Mouse (Mus musculus) hindbrain, embryonic 10.5 days (tissue): ENCODE results near the gene Nup35. TPM values are rescaled to one million over a fixed set of nuclear protein-coding genes. Genes with fewer than 3 reads are reported as not detected.
A peak's percentile ranks its signal among the peaks of the same experiment; 100 is the strongest.

Experiments
- DNase-seq: peaks from one replicate; pipeline ENCODE4 v3.0.0-alpha.2; 2017; ENCODE audit warnings: low spot score
- H3K27ac ChIP-seq: fragments of 300-500 bp; sonication (generic); 2 replicates; pipeline ENCODE4 v1.5.1; 2016; ENCODE audit warnings: mild to moderate bottlenecking, moderate library complexity
- H3K27me3 ChIP-seq: fragments of 300-500 bp; sonication (generic); 2 replicates; pipeline ENCODE4 v1.6.1; 2016; ENCODE audit warnings: mild to moderate bottlenecking; ENCODE audit not compliant: poor library complexity, insufficient read depth, severe bottlenecking
- H3K36me3 ChIP-seq: fragments of 300-500 bp; sonication (generic); 2 replicates; pipeline ENCODE4 v1.6.1; 2016; ENCODE audit warnings: mild to moderate bottlenecking, moderate library complexity
- H3K4me1 ChIP-seq: fragments of 300-500 bp; sonication (generic); replicated peaks from 2 replicates; pipeline ENCODE4 v1.6.1; 2016; ENCODE audit warnings: mild to moderate bottlenecking
- H3K4me3 ChIP-seq: fragments of 300-500 bp; sonication (generic); 2 replicates; pipeline ENCODE4 v1.5.1; 2016; ENCODE audit warnings: mild to moderate bottlenecking, moderate library complexity
- H3K9me3 ChIP-seq: fragments of 300-500 bp; sonication (generic); 2 replicates; pipeline ENCODE4 v1.6.1; 2016; ENCODE audit warnings: mild to moderate bottlenecking, moderate library complexity
- WGBS: fragments of 180-500 bp; shearing (Covaris S2); methylation state at CpG from one replicate; pipeline ENCODE4 v1.1.7; 2016; 5-methylcytosine and 5-hydroxymethylcytosine counted together
- polyA plus RNA-seq: library from polyadenylated mRNA; unstranded; fragments of >200 nt; fragmentation: Nextera tagmentation; extraction: Ambion mirVana; gene quantifications from 2 replicates; pipeline ENCODE4 v1.2.1, GENCODE M21; 2016

The Nup35 gene
- 70.7 and 71.2 TPM in 2 replicates for polyA plus RNA-seq

DNA sequence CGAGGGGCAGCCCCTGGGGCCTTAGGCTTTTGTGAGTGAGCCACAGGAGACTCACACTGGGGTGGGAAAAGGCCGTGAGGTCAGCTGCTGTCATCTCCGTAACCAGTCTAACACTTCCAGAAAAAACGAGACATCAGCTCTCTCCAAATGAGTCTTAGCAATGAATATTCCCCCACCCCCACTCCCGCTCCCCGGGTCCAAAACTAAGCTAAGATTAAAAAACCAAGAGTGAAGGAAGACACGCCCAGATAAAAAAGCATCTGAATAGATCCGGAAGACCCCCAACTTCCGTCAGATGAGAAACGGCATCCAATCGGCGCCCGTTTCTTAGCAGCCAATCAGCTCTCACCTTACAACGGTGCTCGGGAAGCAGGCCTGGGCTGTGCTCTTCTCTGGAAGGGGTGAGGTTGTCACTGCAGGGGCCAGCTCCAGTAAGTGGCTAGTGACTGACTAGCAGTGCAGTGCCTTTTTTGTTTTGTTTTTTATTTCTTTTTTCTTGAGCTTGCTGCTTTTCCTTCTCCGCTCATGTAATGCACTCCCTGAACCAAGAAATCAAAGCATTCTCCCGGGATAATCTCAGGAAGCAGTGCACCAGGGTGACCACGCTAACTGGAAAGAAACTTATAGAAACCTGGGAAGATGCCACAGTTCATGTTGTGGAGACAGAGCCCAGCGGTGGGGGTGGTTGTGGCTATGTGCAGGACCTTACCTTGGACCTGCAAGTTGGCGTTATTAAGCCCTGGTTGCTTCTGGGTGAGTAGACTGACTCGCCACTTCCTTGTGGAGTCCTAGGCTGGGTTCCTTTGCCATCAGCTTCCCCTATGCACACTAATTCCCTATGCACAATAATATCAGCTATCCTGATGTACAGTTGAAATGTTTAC is at the start of gene Nup35, which contains the start of gene Dusp19:
Nup35 (plus strand) TSS at position 383 of the 884 bp plus-strand sequence.
Dusp19 (plus strand) TSS at position 192 of the 884 bp plus-strand sequence.
- 3% methylated on average over 21 of the region's 21 CpGs for WGBS
- Histone ChIP-seq H3K27me3 (no peaks in the 10 kb centered on the region), H3K4me1 (peaks cover 16% of the 10 kb centered on the region), H3K9me3 (no peaks in the 10 kb centered on the region), H3K4me3 (peak within 1 kb of the TSS; percentile 58), H3K36me3 (no peaks in the 10 kb centered on the region), H3K27ac (peak within 1 kb of the TSS; percentile 92)
- DNase-seq: peak; percentile 92

GRCm38 (mm10) chr2:80567411-80567810 is 49.6 kb upstream of the Nup35 start:
- WGBS: 94% methylated on average over 4 of the region's 4 CpGs
- Histone ChIP-seq H3K27ac (no peak overlapping the region), H3K27me3 (no peaks in the 10 kb centered on the region), H3K9me3 (no peaks in the 10 kb centered on the region), H3K4me1 (no peaks in the 10 kb centered on the region), H3K4me3 (no peak overlapping the region), H3K36me3 (0 out of 2 replicates have a peak, but pooled peaks cover 11% of the 10 kb centered on the region)
- no peak for DNase-seq

- 83% methylated on average over 4 of the region's 4 CpGs for WGBS
- no peaks in the 10 kb centered on the region for H3K27me3 ChIP-seq
- no peak overlapping the region for H3K27ac ChIP-seq
- H3K4me1 ChIP-seq: 0 out of 2 replicates have a peak, but pooled peaks cover 4% of the 10 kb centered on the region
- no peak for DNase-seq
- 0 out of 2 replicates have a peak, but pooled peaks cover 11% of the 10 kb centered on the region for H3K36me3 ChIP-seq
- no peak overlapping the region for H3K4me3 ChIP-seq
- no peaks in the 10 kb centered on the region for H3K9me3 ChIP-seq
These were observed 46.4 kb upstream of the Nup35 start for GRCm38 (mm10) chr2:80570656-80571055.

DNA sequence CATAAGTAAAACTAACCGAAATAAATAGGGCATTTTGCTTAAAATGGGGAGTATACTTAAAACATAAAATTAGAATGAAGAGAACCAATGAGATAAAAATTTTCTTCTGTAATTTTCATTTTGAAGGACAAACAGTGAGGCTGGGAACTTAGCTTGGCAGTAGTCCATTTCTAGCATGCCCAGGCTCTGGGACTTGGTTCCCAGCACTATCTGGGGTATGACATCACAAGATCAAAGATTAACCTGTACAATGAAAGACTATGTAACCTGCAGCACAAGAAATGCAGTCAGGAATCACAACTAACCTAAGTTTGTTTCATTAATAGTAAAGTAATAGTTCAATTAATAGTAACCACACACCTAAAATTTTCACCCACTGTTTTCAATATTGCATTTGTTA is 39.8 kb upstream of the Nup35 start:
- Histone ChIP-seq H3K27ac (no peak overlapping the region), H3K4me1 (peaks cover 23% of the 10 kb centered on the region), H3K4me3 (no peak overlapping the region), H3K9me3 (no peaks in the 10 kb centered on the region), H3K36me3 (no peaks in the 10 kb centered on the region), H3K27me3 (no peaks in the 10 kb centered on the region)
- WGBS: 92% methylated on average over 1 of the region's 1 CpGs
- no peak for DNase-seq

DNA sequence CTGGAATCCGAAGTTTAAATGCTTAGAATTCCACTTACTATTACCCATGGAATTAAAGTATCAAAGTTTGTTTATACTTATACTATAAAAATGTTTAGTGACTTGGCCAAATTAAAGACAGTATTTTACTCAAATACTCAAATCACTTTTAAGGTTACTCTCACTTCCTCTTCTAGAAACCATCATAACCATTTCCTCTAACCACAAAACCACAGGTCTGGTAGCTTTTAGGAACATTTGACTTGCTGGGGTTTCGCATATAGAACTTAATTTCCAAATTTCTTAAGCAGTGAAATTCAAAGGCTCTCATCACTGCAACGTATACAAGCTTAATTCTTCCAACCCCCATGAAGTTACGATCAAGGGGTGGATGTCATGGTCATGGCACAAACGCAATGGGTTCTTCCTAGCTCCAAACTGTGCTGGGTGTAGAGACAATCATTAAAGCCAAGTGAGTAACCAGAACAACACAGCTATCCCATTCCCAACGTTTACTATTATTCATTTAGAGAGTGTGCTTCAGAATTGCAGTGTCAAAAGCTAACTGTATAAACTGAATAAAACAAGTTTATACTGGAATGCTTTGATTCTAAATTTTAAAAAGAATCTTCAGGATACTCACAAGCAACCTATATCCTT is 37.7 kb upstream of the Nup35 start:
- no peaks in the 10 kb centered on the region for H3K9me3 ChIP-seq
- H3K27me3 ChIP-seq: no peaks in the 10 kb centered on the region
- peaks cover 19% of the 10 kb centered on the region for H3K4me1 ChIP-seq
- peak overlapping the region; percentile 95 for H3K4me3 ChIP-seq
- no peak for DNase-seq
- H3K27ac ChIP-seq: no peak overlapping the region
- H3K36me3 ChIP-seq: no peaks in the 10 kb centered on the region
- WGBS: 58% methylated on average over 6 of the region's 6 CpGs

DNA sequence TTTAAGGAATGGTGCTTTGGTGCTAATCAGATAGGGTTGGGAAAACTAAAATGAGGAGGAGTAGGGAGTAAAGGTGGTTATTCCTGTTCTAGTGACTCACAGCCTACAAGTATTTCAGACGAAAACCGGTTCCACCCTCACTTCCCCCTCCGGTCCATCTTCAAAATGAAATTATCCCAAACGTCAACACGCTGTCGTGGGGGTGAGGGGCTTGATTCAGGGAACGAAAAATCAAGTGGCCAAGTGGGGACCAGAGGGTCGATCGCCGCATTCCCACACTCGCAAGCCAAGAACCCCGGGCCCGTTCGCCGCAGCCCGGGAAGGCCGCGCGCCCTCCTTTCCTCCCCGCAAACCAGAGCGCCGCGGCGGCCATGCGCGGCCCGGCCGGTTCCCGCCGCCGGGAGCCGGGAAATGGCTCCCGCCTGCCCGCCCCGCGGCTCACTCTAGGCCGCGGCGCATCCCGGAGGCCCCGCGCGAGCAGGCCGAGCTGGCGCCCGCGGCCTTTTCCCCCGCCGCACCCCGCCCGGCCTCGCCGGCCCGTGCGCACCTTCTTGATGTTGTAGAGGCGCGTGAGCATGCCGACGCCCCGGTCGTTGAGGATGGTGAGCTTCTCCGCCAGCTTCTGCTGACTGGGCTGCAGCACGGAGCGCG is 36.6 kb upstream of the Nup35 start:
- Histone ChIP-seq H3K4me3 (peak overlapping the region; percentile 95), H3K4me1 (peaks cover 19% of the 10 kb centered on the region), H3K27me3 (no peaks in the 10 kb centered on the region), H3K9me3 (no peaks in the 10 kb centered on the region), H3K27ac (peak overlapping the region; percentile 99), H3K36me3 (no peaks in the 10 kb centered on the region)
- under 1% methylated on average over 65 of the region's 65 CpGs for WGBS
- peak; percentile 57 for DNase-seq

- H3K4me3 ChIP-seq: peak within 1 kb of the TSS; percentile 95
- peaks cover 19% of the 10 kb centered on the region for H3K4me1 ChIP-seq
- H3K27me3 ChIP-seq: no peaks in the 10 kb centered on the region
- peak; percentile 88 for DNase-seq
- WGBS: under 1% methylated on average over 85 of the region's 88 CpGs
- no peaks in the 10 kb centered on the region for H3K36me3 ChIP-seq
- no peaks in the 10 kb centered on the region for H3K9me3 ChIP-seq
- peak within 1 kb of the TSS; percentile 99 for H3K27ac ChIP-seq
These were observed 35.9 kb upstream of the Nup35 start, which contains the start of gene Nckap1 for GRCm38 (mm10) chr2:80581043-80581711. Nckap1 (minus strand) TSS chr2:80581380.

DNA sequence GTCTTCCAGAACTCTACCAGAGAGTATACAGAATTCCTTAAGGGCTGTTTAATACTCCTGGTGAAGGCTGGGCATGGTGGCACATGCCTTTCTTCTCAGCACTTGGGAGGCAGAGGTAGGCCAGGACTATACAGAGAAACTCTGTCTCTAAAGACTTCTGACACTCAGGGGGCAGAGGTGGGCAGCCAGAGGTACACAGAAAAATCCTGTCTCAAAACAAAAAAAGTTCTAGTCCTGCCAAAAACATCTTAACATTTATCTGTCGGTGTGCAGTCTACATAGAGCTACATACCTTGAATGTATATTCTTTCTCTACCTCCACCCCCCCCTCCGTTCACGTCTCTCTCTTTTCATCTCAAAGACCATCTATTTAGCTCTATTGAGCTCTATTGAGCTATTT is 34.7 kb upstream of the Nup35 start:
- Histone ChIP-seq H3K27ac (no peak overlapping the region), H3K9me3 (no peaks in the 10 kb centered on the region), H3K4me3 (no peak overlapping the region), H3K27me3 (no peaks in the 10 kb centered on the region), H3K36me3 (no peaks in the 10 kb centered on the region), H3K4me1 (peaks cover 19% of the 10 kb centered on the region)
- WGBS: 89% methylated on average over 3 of the region's 3 CpGs
- DNase-seq: no peak

- Histone ChIP-seq H3K4me3 (no peak overlapping the region), H3K27me3 (no peaks in the 10 kb centered on the region), H3K4me1 (no peaks in the 10 kb centered on the region), H3K36me3 (no peaks in the 10 kb centered on the region), H3K27ac (no peak overlapping the region), H3K9me3 (no peaks in the 10 kb centered on the region)
- no peak for DNase-seq
- WGBS: 83% methylated on average over 4 of the region's 4 CpGs
These were observed 22.7 kb upstream of the Nup35 start for GRCm38 (mm10) chr2:80594215-80594918.

DNA sequence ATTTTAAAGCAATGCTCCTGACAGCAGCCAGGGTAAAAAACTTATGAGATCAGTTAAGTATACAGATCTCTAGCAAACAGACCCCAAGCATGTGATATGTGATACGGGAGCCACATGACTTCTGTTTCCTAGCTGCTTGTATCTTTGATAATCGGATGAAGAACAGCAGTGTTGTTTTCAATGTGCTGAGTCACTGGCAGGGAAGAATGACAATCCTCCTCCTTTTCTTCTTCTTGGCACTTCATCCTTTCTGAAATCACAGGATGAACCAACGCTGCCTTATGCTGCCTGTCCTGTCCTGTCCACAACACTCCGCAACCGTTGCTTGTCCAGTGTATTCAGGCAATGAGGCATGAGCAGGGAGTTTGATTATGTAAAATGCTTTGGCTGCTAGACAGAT is 20.1 kb upstream of the Nup35 start:
- Histone ChIP-seq H3K36me3 (no peaks in the 10 kb centered on the region), H3K27me3 (no peaks in the 10 kb centered on the region), H3K4me3 (no peak overlapping the region), H3K9me3 (no peaks in the 10 kb centered on the region), H3K4me1 (no peaks in the 10 kb centered on the region), H3K27ac (no peak overlapping the region)
- 83% methylated on average over 5 of the region's 5 CpGs for WGBS
- no peak for DNase-seq

DNA sequence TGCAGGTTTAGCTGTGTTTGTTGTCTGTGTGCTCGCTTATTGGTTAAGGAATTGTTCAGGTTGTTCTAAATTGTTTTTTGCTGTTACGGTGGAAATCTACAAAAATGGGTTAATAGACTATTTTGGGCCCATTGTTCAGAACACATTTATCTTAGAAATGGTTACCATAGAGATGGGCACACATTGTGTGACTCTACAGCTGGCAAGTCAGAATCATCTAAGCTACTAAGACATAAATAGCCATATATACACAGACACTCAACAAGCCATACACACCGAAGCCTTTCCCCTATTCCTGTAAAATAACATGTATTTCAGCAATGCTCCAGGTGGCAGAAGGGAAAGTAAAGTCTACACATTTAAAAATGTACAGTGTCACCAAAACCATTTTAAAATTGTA is 17.2 kb upstream of the Nup35 start:
- no peaks in the 10 kb centered on the region for H3K4me1 ChIP-seq
- no peak overlapping the region for H3K27ac ChIP-seq
- no peaks in the 10 kb centered on the region for H3K27me3 ChIP-seq
- no peak overlapping the region for H3K4me3 ChIP-seq
- H3K36me3 ChIP-seq: no peaks in the 10 kb centered on the region
- 94% methylated on average over 3 of the region's 3 CpGs for WGBS
- DNase-seq: no peak
- H3K9me3 ChIP-seq: no peaks in the 10 kb centered on the region

- Histone ChIP-seq H3K9me3 (no peaks in the 10 kb centered on the region), H3K4me3 (no peak overlapping the region), H3K27ac (no peak overlapping the region), H3K4me1 (no peaks in the 10 kb centered on the region), H3K36me3 (no peaks in the 10 kb centered on the region), H3K27me3 (no peaks in the 10 kb centered on the region)
- no peak for DNase-seq
These were observed 16.4 kb upstream of the Nup35 start for GRCm38 (mm10) chr2:80600611-80601010.
